Mouse (Mus musculus) mesoderm, embryonic 11.5 days (tissue): Measurements from ENCODE around the gene Lyst.
"Not testable (repeated sequence)": the region's sequence is repeated elsewhere in the genome, so short reads cannot be mapped to it uniquely, and the experiment has no call there.

Experiments
- DNase-seq: peaks from one replicate; pipeline ENCODE4 v3.0.0-alpha.2; 2012; ENCODE audit warnings: low read depth, low spot score

Lyst gene

DNA sequence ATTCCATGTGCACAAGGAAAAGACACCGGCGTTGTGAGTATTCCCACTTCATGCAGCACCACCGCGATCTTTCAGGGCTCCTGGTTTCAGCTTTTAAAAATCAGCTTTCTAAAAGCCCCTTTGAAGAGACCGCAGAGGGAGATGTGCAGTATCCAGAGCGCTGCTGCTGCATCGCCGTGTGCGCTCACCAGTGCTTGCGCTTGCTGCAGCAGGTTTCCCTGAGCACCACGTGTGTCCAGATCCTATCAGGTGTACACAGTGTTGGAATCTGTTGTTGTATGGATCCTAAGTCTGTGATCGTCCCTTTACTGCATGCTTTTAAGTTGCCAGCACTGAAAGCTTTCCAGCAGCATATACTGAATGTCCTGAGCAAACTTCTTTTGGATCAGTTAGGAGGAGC, 45.0 kb downstream of the Lyst start:
- no peak for DNase-seq

DNA sequence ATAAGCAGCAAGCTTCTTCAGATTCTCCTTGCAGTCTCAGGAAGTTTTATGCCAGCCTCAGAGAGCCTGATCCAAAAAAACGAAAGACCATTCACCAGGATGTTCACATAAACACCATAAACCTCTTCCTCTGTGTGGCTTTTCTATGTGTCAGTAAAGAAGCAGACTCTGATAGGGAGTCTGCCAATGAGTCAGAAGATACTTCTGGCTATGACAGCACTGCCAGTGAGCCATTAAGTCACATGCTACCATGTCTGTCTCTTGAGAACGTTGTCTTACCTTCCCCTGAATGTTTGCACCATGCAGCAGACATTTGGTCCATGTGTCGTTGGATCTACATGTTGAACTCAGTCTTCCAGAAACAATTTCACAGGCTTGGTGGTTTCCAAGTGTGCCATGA, 47.4 kb downstream of the Lyst start:
- no peak for DNase-seq

DNA sequence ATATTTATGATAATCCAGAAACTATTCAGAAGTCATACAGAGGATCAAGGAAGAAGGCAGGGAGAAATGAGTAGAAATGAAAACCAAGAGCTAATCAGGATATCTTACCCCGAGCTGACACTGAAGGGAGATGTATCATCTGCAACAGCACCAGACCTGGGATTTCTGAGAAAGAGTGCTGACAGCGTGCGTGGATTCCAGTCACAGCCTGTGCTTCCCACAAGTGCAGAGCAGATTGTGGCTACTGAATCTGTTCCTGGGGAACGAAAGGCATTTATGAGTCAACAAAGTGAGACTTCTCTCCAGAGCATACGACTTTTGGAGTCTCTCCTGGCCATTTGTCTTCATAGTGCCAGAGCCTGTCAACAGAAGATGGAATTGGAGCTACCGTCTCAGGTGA, 47.8 kb downstream of the Lyst start:
- DNase-seq, result no peak

DNA sequence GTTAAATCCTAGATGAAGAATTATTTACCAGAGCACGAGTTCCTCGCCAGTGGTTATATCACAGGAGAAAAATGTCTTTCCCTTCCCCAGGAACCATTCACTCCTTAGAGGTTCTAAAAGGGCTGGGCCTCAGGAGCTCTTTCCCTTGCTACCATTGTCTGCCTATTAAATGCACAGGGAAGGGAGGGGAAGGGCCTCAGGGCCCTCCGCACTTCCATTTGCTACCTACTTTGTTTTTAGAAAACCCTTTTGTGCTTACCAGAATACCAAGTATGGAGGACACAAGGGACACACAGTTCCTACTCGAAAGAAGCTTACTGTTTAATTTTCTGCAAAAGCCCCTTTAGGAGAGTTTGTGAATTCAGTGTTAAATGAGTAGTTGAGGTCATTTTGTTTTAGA, 48.5 kb downstream of the Lyst start:
- no peak for DNase-seq

DNA sequence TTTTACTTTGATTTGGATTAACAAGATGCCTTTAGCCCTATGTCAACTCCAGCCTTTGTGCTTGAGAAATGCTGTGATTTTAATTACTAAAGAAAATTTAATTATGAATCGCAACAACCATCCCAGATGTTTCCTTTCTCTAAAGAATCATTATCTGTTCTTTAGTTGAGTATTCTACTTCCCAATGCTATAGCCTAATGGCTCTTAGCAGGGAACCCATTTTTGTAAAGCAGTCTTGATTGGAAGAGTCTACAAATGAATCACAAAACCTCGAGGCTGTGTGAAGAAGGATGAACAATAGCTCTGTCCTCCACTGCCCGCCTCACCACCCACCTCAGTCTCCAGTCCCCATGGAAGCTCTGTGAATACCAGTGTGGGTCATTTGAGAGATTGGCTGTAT, 57.1 kb downstream of the Lyst start:
- no peak for DNase-seq

DNA sequence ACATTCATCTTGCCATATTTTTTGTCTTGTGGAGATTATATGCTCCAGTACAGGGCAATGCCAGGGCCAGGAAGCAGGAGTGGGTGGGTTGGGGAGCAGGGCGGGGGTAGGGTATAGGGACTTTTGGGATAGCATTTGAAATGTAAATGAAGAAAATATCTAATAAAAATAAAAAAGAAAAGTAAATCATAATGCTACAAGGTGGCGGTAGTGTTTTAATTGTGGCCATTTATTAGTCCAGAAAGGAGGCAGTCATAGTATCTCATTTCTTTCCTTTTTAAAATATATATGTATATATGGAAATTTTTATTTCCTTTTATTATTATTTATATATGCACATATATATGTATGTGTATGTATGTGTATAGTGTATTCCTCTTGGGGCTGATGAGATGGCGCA, 65.3 kb downstream of the Lyst start:
- DNase-seq, result no peak

DNA sequence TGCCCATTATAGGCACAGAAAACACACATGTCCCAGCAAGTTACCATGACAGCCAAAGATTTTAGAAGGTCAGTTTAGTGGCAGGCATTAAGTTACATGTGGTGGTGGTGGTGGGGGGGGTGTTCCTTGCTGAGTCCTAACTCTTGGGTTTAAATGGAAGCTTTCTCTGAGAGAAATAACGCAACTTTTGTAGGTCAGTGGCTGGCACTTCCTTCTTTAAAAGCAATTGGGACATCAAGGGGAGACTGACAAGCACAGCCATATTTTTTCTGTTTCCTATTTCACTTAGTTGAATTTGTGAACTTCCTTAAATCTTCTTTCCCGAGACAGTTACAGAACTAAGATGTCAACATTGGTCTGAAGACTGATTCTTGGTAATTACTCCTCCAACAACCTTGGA, 75.9 kb downstream of the Lyst start:
- DNase-seq, result not testable (repeated sequence)

DNA sequence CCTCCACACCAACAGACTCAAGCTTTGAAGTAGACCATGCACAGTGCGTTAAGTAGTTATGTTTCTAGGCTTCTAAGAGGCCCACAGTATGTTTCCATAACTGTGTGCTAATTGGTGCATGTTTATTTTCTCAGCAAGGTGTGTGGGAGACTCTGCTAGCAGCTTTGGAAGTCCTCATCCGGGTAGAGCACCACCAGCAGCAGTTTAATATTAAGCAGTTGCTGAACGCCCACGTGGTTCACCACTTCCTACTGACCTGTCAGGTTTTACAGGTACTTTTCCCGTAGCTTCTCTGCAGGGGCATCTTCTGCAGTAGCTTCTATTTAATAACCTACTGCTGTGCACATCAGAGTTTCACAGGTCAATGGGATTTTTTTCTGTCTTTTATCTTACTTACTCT, 80.5 kb downstream of the Lyst start:
- DNase-seq, result no peak

DNA sequence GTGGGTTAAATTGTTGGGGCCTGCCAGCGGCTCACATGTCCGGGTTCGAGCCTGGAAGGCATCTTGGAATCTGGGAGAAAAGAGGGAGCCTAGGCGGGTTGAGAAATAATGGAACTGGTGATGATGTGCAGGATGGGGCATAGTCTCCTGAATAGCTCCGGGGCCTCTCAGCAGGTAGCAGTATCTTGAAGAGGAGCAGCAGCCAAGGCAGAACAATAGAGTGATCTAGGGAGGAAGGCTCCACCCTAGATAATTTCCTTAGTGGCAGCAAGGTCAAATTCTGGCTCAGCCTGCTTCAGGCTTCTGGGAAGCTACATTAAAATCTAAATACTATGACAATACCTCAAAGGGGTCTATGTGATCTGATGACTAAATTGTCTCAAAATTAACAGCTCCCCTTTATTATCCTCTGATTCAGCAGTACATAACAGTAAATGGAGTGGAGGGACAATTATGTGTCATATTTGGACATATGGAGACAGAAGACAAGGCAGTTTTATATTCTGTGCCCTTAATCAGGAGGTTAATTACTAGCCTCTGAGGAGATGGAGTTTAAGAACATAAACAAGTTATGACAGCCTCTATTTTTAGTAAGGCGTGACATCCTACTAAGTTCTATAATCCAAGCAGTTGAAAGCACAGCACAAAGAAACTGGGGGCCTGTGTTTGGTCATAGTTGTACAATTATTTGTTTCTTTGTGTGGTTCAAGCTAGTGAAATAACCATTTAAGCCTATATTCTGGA, 81.6 kb downstream of the Lyst start:
- no peak for DNase-seq

DNA sequence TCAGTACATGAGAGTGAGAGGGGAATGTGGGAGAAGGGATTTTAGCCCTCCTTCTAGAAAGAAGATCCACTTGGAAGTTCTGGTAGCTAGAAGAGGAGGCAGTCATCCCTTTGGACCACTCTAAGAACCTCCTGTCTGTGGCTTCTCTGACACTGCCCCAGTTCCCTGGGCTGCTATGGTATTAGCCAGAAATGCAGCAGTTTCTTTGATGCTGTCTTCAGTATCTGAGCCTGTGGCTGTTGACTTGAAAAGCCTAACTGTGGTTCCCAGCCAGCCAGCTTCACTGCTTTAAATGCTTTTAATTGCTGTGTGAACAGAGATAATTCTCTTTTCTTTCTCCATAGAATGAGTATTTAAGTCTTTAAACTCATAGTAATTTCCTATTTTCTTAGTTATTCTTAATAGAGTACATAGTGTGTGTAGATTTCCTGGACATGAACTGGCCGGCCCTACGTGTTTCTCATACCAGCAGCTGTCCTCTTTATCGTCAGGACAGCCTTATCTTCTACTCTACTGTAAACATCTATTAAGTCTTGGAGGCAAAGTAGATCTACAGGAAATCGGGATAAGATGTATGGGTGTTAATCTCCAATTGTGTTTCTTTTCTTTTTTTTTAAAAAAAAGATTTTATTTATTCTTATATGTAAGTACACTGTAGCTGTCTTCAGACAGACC, 84.6 kb downstream of the Lyst start:
- no peak for DNase-seq

DNA sequence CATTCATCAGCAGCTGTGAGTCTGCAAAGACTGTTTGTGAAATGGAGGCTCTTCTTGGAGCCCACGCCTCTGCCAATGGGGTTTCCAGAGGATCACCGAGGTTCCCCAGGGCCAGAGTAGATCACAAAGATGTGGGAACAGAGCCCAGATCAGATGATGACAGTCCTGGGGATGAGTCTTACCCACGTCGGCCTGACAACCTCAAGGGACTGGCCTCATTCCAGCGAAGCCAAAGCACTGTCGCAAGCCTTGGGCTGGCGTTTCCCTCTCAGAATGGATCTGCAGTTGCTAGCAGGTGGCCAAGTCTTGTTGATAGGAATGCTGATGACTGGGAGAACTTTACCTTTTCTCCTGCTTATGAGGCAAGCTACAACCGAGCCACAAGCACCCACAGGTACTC, 87.7 kb downstream of the Lyst start:
- no peak for DNase-seq

DNA sequence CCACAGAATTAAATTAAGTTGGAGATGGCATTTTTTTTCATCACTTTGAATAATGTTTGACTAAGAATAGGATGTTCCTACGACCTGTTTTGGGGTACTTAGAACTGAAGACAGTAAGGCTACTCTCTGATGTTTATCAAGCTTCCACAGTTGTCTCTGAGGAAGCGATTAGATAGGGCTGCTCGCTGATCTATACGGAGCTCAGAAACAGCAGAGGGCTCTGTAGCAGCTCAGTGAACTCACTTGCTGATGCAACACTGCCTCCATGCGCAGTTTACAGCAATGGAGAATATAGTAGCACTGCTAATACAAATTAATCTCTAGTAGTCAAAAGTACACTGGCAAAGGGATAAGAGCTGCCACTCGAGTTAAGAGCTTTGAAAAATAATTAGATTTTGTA, 91.4 kb downstream of the Lyst start:
- DNase-seq, result no peak

DNA sequence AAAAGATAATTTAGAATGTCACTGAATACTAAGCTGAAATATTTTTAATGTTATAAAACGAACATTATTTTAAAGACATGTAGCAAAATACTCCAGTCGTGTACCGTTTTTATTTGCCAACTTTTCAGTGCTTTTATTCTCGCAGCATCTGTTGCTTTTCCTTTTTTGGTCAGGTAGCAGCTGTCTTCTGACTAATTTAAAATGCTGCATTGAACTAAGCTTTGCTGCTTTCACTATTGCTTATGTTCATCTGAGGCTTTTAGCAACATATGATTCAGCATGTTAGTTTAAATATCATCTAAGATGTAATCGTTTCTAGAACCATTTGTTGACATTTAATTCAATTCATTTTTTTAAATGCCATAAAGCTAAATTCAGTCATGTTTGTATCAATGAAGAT, 113.3 kb downstream of the Lyst start:
- DNase-seq, result no peak

DNA sequence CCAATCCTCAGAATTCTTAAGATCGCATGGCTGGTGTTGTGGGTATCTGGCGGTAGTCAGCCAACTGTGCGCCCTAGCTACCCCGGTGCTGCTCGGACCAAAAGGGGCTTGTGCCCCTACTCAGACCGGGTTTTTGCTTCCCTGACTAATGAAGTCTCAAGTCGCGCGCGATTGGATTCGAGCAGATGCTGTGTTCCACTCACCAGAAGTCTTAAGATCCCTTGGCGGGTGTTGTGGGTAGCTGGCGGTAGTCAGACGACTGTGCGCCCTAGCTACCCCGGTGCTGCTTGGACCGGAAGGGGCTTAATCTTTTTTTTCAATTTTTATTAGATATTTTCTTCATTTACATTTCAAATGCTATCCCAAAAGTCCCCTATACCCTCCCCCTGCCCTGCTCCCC, 131.2 kb downstream of the Lyst start:
- not testable (repeated sequence) for DNase-seq

DNA sequence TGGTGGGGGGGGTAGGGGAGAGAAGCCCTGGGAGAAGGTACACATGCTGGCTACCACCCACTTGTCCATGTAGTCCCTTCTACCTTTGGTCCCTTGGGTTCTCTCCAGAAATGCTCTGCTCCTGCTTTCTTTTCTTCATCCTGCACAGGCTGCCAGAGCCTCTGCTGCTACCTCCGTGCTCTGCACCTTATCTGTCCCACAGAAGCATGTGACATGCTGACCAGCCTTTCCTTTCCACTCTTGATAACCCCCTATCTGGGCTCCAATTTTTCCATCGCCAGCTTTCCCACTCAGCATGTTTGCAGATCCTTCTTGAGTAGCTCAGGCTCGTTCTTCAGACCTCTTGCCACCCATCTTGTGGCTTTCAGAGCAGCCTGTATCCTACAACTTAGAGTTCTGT, 133.1 kb downstream of the Lyst start:
- no peak for DNase-seq

DNA sequence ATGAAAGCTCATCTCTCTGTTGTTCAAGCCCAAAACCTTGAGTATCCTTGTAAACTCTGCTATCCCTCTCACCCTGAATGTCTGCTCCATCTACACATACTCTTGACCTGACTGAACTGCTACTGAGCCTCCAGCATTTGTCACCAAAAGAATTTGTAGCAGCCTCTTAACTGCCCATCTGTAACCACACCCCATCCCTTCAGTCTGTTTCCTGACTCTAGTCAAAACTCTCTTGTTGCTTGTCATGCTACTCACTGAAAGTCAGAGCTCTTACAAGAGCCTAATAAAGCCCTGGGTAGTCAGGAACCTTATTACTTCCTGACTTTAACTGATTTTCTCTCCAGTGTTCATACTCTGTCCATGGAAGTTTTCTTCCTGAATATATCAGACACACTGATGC, 133.6 kb downstream of the Lyst start:
- no peak for DNase-seq

DNA sequence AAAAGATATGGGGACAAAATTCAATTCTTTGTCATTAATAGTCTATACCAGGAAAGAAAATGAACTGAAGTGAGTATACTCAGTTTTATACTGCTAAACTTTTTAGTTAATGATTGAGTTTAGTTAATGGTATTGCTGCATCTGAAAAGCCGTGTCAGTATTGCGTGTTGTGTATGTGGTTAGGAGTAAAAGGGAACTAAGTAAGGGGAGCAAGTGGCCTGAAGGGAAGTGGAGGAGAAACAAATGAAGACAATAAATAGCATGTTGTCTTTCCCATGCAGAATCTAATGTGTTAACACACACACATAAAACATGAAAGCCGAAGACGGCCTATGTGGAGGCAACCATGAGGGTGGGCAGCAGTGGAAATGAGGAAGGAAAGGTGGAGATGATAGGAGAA, 149.0 kb downstream of the Lyst start:
- no peak for DNase-seq

DNA sequence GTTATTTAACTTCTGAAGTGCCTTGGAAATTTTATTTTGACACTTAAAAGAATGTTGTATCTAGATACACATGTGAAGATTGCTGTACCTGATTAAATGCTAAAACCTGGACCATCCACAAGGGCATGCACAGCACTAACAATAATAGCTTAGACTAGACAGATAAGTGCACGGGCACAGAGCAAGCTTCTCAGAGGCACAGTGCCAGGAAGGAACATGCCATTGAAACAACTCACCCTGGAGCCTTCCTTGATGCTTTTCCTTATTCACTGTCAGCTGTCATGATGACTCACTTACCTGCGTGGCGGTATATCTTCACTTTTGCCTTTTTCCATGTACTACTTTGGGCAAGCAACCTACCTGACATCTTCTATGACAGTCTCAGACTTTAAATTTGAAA, 155.7 kb downstream of the Lyst start:
- no peak for DNase-seq

DNA sequence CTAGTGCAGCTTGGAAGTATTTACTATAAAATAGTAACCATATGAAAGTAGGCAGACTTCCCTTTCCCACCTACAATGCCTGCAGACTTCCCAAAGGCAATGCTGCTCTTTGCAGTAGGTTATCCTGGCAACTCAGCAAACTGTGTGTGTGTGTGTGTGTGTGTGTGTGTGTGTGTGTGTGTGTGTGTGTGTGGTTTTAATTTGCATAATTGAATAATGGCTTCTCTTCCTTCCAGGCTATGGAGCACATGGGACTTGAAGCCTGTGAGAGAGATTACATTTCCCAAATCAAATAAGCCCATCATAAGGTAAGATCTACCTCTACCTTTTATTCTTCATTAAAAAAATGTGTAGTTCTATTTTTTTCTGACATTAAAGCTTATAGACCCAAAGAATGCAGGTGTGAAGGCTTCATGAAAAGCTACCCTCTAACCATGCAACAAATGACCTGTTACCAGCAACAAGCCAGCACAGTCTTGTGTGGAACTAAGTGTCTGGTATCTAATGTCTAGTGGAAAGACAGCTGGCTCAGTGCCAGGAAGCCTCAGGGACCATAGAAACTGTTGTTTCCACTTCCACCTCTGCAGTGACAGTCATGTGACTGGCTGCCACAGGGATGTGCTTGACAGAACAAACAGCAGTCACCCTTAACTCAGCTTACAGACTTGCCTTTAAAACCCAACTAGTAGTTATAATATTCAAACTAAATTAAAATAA, 185.7 kb downstream of the Lyst start:
- peak; percentile 29 for DNase-seq

DNA sequence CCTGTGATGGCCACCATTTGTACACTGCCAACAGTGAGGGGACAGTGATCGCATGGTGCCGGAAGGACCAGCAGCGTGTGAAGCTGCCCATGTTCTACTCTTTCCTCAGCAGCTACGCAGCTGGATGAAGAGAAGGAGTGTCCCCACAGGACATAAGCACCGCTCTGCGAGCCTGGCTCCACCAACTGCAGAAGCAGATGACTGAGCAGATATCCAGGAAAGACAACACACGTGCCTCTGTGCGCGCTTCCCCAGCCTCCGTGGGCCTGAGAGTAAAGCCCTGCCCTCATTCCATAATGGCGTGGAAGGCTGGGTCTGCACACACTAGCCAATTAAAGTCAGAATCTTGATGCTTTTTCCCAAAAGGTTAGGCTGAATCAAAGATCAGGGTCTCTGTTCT, 186.9 kb downstream of the Lyst start:
- DNase-seq, result no peak

DNA sequence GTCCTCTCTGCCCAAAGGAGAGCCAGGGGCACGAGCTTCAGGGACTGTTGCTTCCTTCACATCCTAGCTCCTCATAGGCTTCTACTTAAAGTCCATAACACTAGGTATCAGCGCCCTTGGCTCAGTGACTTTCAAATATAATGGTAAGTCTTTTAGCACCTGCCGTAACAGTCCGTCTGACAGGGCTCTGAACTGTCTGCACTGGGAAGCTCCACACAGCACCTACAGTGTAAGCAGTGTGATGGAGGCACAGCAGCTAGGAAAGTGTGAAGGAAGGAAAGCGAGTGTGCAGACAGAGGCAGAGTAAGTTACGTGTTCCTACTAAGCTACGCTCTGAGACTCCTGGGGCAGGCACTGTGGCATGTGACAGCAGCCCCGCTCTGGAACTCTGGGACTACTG, 187.5 kb downstream of the Lyst start:
- no peak for DNase-seq

DNA sequence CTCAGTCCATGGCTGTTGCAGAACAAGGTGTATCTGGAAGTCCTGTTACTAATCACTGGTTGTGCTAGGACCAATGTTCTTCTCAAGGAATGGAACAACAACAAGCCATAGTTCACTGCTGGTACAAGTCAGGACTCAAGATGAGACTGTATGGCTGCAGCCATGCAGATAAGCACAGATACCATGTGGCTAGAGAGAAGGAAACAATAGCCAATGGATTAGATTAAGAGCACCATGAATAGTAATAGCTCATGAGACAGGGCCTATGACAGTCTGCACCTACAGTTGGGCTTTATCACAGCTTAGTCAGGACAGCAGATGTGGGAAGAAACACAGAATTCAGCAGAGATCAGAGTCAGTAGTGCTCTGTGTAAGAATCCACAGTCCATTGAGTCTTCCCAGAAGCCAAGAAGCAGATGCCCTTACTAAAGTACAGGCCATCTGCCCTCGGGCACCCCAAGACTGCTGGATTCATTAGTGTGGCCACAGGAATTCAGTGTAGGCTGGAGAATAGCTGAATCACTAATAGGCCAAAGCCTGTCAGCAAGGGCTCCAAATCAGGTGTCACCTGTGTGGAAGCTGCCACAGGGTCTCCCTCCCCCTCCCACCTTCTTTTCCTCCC, 188.8 kb downstream of the Lyst start:
- no peak for DNase-seq

DNA sequence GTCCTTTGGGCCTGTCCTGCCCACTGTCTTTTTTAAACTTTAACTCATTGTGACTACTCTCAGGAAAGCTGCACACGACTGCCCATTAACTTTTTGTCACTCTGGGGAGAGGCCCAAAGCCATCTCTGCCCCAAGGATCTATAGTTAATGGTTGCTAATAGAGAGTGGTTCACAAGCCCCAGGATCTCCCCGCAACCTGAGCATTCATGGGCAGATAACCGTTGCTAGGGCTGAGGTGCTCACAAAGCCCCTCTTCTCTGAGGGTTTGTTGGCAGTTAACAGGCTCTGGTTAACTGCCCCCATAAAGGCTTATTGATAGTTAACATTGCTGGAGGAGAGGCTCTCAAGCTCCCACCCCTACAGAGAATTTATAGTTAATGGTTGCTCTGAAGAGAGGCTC, 190.1 kb downstream of the Lyst start:
- no peak for DNase-seq
